Mouse (Mus musculus) urinary bladder, postnatal 10 days (tissue): ENCODE measurements around the gene Tns3.
"Not testable (repeated sequence)": the region's sequence is repeated elsewhere in the genome, so short reads cannot be mapped to it uniquely, and the experiment has no call there.

Source experiments
- DNase-seq: peaks from one replicate; pipeline ENCODE4 v3.0.0; 2022; ENCODE audit warnings: low spot score

The Tns3 gene

DNA sequence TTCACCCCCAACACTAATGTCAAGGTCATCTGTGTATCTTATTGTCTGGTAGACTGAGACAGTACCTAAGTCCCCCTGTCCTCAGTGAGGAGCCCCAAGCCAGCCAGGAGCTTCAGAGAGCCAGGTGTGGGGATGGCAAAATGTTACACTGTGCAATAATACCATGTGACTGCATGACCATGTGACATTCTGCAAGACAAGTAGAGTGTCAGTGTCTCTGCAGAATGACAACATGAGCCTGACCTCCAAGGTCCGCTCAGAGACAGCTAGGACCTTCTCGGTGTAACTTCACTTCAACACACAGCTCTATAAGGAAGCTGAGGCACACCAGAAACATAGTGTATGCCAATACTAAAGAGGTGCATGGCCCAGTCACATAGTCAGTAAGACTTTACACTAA is 20.1 kb downstream of the Tns3 start:
- DNase-seq: no peak

DNA sequence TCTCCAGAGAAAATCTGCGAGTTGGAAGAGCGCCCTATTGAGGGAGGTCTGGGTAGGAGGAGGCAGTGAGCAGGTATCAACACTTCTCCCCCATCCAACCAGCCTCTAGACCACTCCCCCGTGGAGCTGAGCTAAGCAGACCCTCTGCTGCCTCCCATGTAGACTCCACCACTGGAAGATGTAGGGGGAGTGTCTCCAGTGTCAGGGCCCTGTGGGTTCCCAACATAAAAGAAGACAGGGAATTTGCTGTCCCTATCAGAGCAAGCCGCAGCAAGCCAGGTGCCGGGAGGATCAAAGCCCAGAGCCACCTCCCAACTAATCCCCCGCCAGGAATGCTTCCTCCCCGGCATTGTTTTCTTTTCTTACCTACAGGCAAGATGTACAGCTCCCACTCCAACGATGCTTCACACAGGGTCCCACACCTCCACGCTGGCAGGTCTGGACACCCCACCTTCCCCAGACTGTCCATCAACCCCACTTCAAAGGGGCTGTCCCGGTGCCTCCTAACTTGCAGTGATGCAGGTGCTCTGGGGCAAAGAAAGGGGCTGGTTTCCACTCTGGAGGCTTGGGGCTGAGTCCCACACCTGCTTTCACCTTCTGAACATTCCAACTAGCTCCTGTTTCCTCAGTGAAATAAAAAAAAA is 22.6 kb downstream of the Tns3 start:
- DNase-seq: no peak

DNA sequence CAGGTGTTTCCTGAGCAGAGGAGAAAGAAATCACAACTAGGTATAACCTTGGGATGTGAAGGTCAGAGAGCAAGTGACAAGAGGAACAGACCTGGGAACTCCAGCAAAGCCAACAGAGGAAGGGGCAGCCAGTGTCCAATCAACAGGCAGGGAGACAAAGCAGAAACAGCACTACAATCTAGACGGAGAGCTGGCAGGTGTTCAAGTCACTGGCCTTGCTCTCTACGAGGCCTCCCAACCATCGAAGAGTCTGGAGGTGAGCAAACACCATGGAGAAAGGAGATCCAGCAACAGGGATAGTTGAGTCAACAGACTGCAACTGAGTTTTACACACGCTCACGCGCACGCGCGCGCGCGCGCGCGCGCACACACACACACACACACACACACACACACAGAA is 24.6 kb downstream of the Tns3 start:
- DNase-seq: no peak

DNA sequence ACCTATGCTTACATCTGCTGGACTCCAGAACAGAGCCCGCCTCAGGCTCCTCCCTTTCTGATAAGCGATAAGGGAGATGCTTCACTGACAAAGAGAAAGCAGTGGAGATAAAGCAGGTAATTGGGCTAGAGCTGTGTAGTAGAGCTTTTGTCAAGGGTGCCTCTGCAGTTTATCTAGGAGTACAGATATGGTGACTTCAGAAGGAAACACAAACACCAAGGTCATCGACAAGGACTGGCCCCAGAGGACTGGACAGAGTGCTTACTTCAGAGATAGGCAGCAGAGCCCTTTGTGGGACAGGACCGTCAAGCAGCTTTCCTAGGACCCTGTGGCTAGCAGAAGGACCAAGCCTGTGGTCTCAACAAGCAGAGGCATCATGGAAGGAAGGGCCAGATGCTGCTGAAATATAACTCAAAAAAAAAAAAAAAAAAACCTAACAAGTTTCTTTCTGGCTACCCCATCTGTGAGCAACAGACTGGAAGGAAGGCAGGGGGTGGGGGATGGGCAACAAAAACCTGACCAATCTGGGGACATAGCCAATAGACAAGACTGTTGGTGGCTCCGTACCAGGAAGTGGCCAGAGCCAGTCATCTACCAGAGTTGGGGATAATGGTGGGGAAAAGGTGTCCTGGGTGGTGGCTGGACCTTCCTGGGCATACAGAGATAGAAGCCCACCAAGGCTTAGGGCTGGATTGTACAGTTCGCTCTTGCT is 25.2 kb downstream of the Tns3 start:
- DNase-seq: no peak

DNA sequence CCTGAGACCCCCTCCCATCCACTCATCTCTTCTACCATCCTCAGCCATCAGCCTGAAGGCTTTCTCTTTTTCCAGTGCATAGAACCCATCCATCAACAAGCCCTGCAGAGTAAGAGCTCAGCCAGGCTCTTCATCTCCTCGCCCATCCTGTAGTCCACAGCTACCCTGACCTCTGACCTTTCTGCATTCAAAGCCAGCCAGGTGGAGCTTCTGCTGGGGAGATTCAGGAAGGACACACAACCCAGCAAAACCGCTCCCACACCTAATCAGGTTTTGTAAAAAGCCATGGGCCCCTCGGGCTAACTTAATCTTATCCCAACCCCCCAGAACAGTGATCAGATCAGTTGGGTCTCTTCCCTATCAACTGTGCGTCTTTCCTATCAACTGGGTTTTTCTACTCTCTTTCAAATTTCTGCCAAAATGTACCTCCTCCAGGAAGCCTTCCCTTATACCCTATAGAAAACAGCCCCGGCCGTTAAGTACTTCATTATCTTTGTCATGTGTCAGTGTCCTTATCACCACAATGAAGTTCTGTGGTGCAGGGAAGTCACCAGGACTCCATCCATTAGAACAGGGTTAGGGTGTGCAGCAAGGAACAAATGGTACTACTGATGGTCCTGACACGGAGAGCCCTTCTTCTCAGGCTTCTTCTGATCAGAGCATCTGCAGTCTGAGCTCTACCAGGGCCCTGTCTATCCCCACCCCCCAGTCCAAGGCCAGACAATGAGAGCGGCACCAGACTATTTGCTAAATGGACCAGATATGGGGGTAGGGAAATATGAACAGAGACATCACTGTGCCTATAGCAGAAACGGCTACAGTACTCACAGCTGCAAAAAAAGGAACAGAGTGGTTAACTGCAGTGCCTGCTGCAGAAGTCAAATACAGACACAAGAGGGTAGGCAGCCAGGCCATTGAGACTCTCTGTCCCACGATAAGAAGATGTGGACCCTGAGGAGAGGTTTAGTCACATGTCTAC is 26.6 kb downstream of the Tns3 start:
- DNase-seq: no peak

DNA sequence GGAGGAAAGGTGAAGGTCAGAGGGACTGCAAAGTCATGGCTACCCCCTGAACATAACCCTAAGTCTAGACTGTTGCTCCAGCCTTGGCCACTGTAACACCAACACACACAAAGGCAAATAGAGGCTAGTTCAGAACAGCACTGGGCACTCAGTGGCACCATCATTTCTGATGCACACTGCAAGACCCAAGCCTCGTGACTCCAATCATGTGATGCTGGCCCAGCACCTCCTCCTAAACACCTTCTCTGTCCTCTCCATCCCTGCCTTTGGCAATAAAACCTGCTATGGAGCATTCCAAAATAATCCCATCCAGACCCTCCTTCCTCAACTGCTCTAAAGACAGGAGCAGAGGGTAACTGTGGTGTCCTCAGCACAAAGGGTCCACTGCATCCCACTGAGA is 27.7 kb downstream of the Tns3 start:
- no peak for DNase-seq

DNA sequence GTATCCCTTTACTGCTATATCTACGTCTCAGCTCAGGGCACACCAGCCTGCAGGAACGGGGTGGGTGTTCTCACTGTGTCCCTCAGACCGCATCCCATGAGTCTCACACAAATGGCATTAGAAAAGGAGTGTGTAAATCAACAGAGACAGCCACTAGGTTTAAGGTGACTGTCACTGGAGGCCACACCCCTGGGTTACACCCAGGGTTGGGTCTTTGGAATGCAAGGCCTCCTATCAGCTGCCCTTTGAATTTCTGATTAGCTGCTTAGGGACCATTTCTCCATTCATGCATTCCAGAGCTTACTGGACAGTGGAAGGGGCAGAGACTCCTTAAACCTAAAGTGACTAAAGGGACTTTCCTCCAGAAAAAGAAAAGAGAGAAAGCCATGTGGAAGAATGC is 28.6 kb downstream of the Tns3 start:
- no peak for DNase-seq

DNA sequence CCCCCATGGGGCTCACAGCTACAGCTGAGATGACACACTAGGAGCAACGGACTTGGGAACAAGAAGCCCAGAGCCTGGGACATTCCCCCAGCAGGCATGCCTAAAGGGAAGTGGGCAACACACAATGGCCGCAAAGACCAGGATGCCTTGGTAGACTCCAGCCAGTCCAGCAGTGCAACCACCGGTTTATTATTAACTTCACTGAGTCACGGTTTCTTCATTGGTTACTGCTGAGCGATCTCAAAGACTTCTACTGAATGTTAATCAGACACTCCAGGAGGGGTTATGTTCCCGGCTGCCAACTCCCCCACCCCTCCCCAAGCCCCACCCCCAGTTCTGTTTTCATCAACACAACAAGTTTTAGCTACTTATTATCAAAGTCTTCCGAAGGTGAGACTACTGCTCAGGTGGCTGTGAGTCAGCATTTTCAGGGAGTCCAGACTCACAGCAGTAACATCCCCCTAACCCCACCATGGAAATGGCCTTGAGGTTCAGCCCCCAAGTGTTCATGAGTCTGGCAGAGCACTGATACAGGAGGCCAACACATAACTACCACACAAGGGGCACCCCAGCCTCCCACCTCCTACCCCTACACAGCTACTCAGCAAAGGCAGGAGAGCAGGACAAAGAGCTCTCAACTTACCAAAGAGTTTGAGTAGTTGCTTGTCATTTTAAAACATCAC is 29.5 kb downstream of the Tns3 start:
- DNase-seq: no peak

DNA sequence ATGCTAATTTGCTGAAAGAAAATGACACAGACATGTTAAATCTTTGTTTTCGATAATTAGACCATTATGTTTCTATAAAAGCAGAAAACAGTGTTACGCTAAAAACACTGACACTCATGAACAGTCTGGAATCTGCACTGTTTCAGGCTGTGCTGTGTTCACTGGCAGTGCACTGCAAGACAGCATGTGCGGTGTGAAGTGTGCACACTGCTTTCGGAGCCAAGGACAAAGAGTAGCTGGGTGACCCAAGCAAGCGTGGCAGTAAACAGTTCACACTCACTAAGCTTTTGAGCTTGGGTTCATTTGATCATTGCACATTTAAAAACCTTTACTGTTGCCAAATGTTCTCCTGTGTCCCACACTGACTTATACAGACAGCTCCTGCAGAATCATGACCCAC is 32.2 kb downstream of the Tns3 start:
- no peak for DNase-seq

DNA sequence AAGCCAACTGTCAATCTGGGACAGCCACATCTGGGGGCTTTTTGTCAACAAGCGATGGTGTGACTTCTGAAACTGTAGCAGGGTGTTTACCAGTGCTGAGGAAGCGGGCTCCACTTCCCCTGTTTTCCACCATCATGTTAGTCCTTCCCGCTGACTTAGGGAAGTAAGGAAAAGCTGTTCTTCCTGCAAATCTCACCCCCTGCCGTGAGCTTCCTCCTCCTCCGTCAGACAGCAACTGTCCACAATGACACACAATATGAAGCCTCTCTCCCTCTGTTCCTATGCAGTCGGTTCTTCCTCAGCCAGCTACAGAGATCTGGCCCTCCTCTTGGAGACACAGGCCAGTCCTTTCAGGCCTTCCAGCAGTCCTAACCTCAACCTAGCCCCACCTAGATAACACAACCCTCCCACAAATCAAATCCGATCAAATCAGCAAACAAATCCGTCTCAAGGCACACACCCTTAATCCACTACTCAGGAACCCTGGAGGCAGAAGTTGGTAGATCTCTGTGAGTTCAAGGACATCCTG is 34.4 kb downstream of the Tns3 start:
- DNase-seq: no peak

DNA sequence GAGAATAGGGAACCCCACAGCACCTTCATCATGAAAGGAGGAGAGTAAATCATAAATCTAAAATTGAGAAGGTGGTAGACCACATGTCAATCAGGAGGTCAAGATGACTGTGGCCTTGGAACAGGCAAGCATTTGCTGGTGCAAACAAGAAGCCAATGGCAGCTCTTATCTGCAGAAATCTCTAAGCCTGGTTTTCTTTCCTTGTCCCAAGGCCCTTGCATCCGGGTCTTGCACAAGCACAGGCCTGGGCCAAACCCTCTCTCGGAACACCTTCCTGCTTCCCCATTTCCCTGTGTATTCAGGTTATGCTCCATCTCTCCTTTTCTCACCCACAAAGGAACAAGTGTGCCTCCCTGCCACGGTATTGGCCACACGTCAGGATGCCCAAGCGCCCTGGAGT is 35.0 kb downstream of the Tns3 start:
- DNase-seq: no peak

DNA sequence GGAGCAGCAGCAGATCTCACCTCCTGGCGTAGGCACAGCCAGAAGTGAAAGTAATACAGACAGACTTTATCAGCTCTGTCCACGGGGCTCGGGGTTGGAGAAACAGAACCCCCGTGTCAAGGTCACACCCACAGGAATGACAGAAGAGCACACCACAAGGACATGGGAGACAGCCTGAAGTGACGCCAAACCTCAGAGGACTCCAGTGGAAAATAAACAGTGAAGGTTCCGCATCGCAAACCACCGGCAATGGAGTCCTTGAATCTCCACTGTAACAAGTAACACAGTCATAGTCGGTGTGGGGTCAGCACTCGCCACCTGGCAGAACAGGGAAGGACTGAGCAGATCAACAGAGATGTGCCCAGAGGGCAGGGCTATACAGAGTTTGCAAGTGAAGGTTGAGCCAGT is 35.5 kb downstream of the Tns3 start:
- no peak for DNase-seq

DNA sequence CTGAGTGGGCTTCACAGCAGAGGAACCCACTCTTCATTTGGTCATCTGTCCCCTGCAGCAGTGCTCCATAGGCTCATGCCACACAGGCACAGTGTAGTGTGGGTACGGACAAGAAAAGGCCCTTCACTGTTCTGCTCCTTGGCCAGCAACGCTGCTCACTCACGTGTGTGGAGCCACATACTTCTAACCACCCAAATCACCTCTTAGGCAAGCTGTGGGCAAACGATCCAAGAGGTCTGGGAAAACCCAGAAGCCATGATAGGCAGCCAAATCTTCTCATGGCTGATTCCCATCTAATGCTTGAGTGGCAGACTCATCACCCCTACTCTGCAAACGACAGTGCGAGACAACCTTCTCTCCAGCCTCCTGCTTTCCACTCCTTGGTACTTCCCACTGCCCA is 37.2 kb downstream of the Tns3 start:
- no peak for DNase-seq

DNA sequence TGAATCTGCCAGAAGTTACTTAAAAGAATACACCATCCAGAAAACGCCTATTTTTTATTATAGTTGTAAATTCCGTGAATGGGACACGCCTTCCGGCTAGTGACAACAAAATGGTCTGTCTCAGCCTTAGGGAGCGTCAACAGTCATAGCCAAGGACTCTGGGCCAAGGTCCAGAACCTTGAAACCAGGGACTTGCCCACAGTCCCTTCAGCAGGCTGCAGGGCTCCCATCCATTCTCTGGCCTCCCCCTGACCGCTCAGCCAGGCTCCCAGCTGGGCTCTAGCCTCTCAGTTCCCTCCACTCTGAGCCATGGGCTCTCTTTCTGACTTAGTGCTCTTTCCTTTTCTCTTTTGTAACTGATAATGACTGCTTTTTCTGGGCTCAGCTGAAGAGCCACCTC is 37.6 kb downstream of the Tns3 start:
- DNase-seq: no peak

DNA sequence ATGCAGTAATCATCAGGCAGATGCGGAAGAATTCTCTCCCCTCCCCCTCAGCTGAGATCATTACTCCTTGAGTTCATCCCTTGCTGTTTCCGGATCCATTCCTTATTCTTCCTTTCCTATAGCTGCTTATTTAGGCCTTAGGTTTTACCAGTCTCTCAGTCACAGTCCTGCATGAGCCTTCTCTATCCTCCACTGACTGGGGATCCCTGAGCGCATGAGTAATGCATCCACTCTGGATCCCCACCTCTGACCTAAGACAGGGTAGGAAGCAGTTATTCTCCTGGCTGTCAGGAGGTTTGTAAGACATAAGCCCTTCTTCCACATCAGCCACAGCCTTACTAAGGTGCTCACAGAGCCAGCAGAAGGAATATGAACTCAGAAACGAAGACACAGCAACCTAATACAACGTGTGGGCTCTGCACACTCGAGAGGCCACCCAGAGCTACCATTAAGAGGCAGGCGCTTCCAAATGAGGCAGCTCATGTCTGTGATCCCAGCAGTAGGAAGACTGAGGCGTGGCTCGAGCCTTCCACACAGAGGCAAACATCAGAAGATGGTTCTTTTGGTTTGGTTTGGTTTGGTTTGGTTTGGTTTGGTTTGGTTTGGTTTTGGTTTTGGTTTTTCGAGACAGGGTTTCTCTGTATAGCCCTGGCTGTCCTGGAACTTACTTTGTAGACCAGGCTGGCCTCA is 38.3 kb downstream of the Tns3 start:
- DNase-seq: no peak

DNA sequence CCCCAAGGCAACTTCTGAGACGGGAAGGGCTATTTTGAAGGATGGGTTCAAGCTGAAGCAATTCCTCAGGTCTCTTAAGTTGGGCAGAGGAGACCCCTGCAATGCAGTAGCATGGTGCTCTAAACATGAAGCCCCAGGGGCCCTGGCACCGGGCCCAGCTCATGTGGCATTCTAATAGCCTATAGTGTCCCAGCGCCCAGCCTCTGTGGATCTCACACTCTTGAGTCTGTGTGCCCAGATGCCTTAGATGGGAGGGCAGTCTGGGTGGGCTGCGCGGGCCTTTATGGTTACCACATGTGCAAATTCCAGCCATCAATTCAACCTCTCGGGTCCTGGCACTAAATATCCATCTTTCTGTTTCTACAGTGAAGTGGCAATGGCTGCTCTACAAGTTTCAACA is 38.9 kb downstream of the Tns3 start:
- DNase-seq: no peak

DNA sequence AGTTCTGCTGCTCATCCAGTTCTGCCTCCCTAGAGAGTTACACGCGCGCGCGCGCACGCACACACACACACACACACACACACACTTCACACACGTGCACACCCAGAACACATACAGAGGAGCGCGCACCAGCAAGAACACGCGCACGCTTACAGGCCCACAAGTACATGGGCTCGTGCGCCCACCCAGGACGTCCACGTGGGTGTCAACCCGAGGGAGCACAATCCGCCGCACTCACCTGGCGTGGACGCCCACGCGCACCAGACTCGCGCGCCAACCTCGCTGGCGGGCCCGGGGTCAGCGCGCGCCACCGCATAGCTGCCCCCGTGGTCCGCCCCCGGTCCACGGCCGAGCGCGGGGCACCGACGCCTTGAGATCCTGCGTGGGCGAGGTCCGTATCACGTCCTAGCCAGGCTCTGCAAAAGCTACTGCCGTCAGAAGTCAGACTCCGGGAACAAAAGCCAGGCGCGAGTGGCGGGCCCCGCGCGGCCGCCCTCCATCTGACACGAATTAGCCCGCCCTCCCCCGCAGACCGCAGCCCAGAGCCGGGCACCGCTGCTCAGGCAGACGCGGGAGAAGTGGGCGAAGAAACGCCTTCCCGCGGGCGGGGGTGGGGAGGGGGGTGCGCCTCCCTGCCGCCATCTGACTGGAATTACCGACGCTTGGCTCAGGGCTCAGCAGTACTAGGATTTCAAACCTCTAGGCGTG is 40.0 kb downstream of the Tns3 start:
- no peak for DNase-seq

DNA sequence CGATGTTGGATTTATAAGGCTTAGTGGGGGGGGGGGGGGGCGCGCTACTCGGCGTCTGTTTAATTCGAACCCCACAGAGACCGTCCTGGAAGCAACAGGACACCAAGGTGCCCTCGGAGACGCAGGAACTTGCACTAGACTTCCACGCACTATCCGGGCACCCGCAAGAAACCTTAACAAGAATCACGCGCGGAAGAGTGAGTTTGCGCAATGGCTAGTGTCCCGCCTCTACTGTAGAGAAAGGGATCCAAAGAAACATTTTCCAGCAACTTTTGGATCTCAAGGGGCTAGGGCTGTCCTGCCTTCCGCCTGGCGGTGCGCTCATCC is 40.5 kb downstream of the Tns3 start:
- DNase-seq: no peak

DNA sequence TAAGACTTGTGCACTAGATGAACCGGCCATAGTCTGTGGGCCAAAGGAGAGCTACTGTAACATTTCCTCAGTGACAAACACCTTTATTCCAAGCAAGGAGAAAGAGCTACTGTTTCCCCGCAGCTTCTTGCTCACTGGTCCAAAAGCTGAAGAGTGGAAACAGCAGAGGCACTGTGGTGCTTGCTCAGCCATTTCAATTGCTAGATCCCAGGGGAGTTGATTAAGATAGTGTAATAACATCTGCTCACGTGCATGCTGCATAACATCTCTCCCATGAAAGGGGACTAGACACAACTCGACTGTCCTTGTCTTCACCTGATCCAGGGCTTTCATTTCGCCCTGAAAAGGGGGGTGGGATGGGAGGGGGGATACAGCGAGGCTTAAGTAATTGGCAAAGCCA is 41.7 kb downstream of the Tns3 start:
- DNase-seq: no peak

DNA sequence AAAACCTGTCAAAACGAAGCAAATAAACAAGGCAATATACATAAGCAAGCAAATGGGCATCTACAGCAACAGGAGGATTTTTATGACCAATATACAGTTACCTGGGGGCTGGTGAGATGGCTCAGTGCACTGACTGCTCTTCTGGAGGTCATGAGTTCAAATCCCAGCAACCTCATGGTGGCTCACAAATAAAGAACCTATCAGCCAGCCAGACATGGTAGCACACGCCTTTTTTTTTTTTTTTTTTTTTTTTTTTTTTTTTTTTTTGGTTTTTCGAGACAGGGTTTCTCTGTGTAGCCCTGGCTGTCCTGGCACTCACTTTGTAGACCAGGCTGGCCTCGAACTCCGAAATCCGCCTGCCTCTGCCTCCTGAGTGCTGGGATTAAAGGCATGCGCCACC is 45.2 kb downstream of the Tns3 start:
- DNase-seq: not testable (repeated sequence)

DNA sequence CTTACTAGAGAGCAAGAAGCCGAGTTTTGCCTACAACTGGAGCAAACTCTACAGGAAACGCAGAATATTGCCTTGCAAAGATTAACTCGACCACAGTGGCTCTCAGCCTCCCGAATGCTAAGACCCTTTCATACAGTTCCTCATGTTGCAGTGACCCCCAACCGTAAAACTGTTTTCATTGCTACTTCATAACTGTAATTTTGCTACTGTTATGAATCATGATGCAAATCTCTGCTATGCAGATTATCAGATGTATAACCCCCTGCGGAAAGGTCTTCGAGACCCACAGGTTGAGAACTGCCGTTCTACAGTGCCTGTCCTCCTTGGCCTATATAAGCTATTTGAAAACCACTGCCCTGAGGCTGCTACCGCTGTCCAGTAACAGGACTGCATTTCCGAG is 46.0 kb downstream of the Tns3 start:
- DNase-seq: no peak
